Comparison of ENCODE assay signal across 21 mouse cellular contexts in the genomic region with DNA sequence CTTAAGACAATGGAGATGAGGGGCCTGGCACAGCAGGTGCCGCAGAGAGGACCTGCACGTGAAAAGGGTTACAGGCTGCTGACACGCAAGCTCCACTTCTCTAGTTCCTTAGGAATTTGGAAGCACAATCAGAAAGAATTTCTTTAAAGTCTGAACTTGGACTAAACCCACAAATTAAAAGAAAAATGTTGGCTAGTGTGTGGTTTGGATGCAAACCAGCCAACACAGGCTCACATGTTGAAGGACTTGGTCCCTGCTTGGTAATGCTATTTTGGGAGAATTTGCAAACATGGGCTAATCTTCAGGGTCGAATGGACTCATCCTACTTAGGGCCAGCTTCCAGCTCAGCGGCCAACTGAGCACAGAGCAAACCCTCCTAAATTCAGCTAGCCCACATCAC. TPM values are rescaled to one million over a fixed set of nuclear protein-coding genes. Genes with fewer than 3 reads are reported as not detected.
DNase-seq lines count a peak whose midpoint lies in the region; ATAC-seq lines count a peak whose summit lies in the region.
"Had no signal": no experiment of that assay in that cellular context is flagged by ENCODE, and none has a peak within 500 bp of the region (broad histone marks: within the 10 kb centered on the region; RNA-seq: fewer than 3 reads in every experiment).

No protein-coding gene starts in this region.

- ATAC-seq in hindbrain, embryonic 13.5 days (ENCODE audit: low FRiP score) = no peak
- ATAC-seq: forebrain, embryonic 14.5 days; hindbrain, embryonic 16.5 days; inflammation-experienced regulatory T-cells, adult 6 months; intestine, postnatal 0 days had no signal

- H3K9me3 ChIP-seq in hindbrain, embryonic 10.5 days = no peaks in the 10 kb centered on the region
- H3K9me3 ChIP-seq in hindbrain, embryonic 13.5 days = no peaks in the 10 kb centered on the region
- H3K9me3 ChIP-seq: embryonic facial prominence, embryonic 12.5 days; forebrain, embryonic 10.5 days; heart, embryonic 10.5 days had no signal

- DNase-seq in cerebellum, postnatal 10 days = peak; percentile 41 to 43
- no peak for DNase-seq in cerebellum, postnatal 36 days
- DNase-seq in hindbrain, embryonic 10.5 days (ENCODE audit: low spot score) = no peak
- peak; percentile 39 for DNase-seq in ovary, adult 18-20 months (ENCODE audit: low spot score)
- no peak for DNase-seq in ovary, postnatal 14 days (ENCODE audit: low spot score)
- DNase-seq in fibroblast of lung, adult 2 months (ENCODE audit: low read depth) = peak; percentile 61
- no peak for DNase-seq in thymus, postnatal 14 days
- DNase-seq: adrenal gland, postnatal 10 days; cerebellum, adult 11 months; cerebellum, adult 8-10 months; embryo, embryonic 11 days; heart, adult 18-20 months; heart, postnatal 14 days had no signal

- no peak overlapping the region for H3K9ac ChIP-seq in hindbrain, embryonic 13.5 days
- H3K9ac ChIP-seq: embryonic facial prominence, embryonic 12.5 days had no signal

- no peak overlapping the region for H3K4me2 ChIP-seq in hindbrain, embryonic 13.5 days
- H3K4me2 ChIP-seq: embryonic facial prominence, embryonic 12.5 days had no signal

- H3K36me3 ChIP-seq in hindbrain, embryonic 10.5 days = no peaks in the 10 kb centered on the region
- no peaks in the 10 kb centered on the region for H3K36me3 ChIP-seq in hindbrain, embryonic 13.5 days
- H3K36me3 ChIP-seq: embryonic facial prominence, embryonic 12.5 days; forebrain, embryonic 10.5 days; heart, embryonic 10.5 days had no signal

- 66% methylated on average over 5 of the region's 5 CpGs for WGBS in hindbrain, embryonic 10.5 days
- 61% methylated on average over 5 of the region's 5 CpGs for WGBS in hindbrain, embryonic 13.5 days

- no peaks in the 10 kb centered on the region for H3K27me3 ChIP-seq in hindbrain, embryonic 10.5 days (ENCODE audit: insufficient read depth, poor library complexity, severe bottlenecking)
- no peaks in the 10 kb centered on the region for H3K27me3 ChIP-seq in hindbrain, embryonic 13.5 days
- H3K27me3 ChIP-seq: embryonic facial prominence, embryonic 12.5 days had no signal

- peak overlapping the region; percentile 1; the same call in 1 of the 2 replicates for H3K27ac ChIP-seq in hindbrain, embryonic 10.5 days
- H3K27ac ChIP-seq in hindbrain, embryonic 13.5 days = no peak overlapping the region
- H3K27ac ChIP-seq: embryonic facial prominence, embryonic 12.5 days; forebrain, embryonic 10.5 days; heart, embryonic 10.5 days had no signal

- no peak overlapping the region for H3K4me3 ChIP-seq in hindbrain, embryonic 10.5 days
- H3K4me3 ChIP-seq in hindbrain, embryonic 13.5 days = no peak overlapping the region
- H3K4me3 ChIP-seq: embryonic facial prominence, embryonic 12.5 days; forebrain, embryonic 10.5 days; heart, embryonic 10.5 days had no signal

- peaks cover 12% of the 10 kb centered on the region for H3K4me1 ChIP-seq in hindbrain, embryonic 10.5 days (replicated peaks)
- H3K4me1 ChIP-seq in hindbrain, embryonic 13.5 days (replicated peaks) = 0 out of 2 replicates have a peak, but pooled peaks cover 7% of the 10 kb centered on the region
- H3K4me1 ChIP-seq: embryonic facial prominence, embryonic 12.5 days had no signal

RNA-seq across cellular contexts. Expression of gene Cgnl1, which starts 26.8 kb away (rescaled TPM):
- 5.7 and 6.7 TPM in 2 replicates for polyA plus RNA-seq in hindbrain, embryonic 10.5 days (2016; fragmentation: Nextera tagmentation; extraction: Ambion mirVana)
- 7.7 and 8.9 TPM in 2 replicates for polyA plus RNA-seq in hindbrain, embryonic 13.5 days (2015; fragmentation: Nextera tagmentation; extraction: Ambion mirVana)
- polyA plus RNA-seq: inflammation-experienced regulatory T-cells, adult 6 months had no signal

Comparison
In these comparisons a context has a peak if more than half of its experiments do, and no peak if none do; other contexts are left out.
1. DNase-seq: peak in cerebellum, postnatal 10 days (2 of 2), ovary, adult 18-20 months (single experiment) and fibroblast of lung, adult 2 months (single experiment); none in cerebellum, postnatal 36 days (0 of 2), hindbrain, embryonic 10.5 days (single experiment), ovary, postnatal 14 days (single experiment) and thymus, postnatal 14 days (single experiment).